Mouse (Mus musculus): ENCODE results near the gene Hid1.

DNA sequence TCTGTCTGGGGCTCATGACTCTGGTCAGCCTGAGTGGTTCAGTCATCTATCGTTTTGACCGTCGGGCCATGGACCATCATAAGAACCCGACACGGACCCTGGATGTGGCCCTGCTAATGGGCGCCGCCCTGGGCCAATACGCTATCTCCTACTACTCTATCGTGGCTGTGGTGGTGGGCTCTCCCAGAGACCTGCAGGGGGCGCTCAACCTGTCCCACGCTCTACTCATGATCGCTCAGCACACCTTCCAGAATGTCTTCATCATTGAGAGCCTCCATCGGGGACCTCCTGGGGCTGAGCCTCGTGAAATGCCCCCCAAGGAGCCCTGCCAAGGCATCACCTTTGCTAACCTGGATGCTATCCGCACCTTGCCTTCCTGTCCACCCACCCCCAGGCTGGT, 38.2 kb downstream of the Hid1 start:
- TF ChIP-seq ZC3H11A (IDR thresholded peaks at IDR 0.05; ENCODE audit: borderline replicate concordance, low read depth, low read length) (no peak), ZNF384 (IDR thresholded peaks at IDR 0.05; ENCODE audit: low read depth, low read length) (no peak), HCFC1 (IDR thresholded peaks at IDR 0.05; ENCODE audit: borderline replicate concordance, insufficient read depth, low read length) (no peak), CHD2 (IDR thresholded peaks at IDR 0.05; ENCODE audit: low read depth, low read length) (no peak)
